Mouse (Mus musculus) retina, postnatal 1 day (tissue): ENCODE results near the gene Pctp.

ENCODE experiments used
- DNase-seq: peaks from one replicate; pipeline ENCODE4 v3.0.0-alpha.2; 2012

Gene Pctp

GRCm38 (mm10) chr11:90002231-90002986 is at the start of gene Pctp:
Gene Pctp, minus strand, starts transcription at chr11:90002894.
- DNase-seq, result peak; percentile 93

DNA sequence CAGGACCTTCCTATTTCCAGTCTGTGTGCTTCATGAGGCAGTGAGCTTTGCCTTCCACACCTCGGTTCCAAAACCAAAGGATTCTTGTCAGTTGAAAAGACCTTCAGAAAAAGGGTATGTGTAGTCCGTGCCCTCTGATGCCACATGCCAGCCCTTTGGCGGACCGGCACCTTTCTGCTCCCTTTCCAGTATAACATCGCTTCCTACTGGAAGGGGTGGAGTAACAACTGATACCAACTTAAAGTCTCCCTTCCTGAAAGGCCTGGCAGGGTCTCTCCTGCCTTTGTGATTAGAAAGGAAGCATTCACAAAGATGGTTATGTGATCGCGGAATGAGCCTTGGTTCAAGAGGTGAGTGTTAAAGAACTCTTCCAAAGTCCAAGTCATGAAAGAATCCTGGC is 47.3 kb upstream of the Pctp start:
- DNase-seq, result no peak

DNA sequence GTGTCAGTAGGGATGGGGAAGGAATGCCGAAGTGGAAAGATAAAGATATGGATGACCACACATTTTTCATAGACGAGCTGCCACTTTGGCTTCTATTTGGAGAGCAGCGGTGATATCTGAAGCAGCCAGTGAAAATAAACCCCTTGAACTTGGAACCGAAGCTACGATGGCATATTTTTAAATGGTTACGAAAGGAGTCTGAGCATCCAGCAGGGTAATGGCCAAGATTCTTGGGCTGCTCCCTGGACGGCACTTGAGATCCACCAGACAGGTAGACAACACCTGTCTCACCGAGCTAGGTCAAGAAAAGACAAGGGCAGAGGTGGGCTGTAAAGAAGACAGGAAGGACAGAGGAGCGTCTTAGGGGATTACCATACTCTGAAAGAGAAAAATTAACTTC is 44.6 kb upstream of the Pctp start:
- DNase-seq, result no peak

- DNase-seq, result no peak
Measured at GRCm38 (mm10) chr11:90046211-90046610, 43.5 kb upstream of the Pctp start.

GRCm38 (mm10) chr11:90044459-90044858 is 41.8 kb upstream of the Pctp start:
- no peak for DNase-seq

DNA sequence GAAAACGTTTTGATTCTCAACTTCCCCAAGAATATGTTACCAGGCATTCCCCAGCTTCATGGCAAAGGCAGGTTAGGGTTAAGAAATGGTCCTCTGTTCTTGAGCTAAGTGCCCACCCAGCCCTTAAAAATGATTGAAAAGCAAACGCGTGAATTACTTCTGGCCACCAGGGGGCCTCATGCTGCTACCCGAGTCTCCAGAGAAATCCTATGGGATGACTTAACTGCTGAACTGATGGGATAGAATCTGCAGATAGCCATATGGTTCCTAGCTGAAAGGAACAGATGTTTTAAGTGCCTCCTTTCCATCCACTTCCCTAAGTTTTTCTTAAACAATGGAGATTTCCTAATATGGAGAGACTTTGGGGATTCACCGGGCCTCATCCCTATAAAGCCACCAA is 35.3 kb upstream of the Pctp start:
- DNase-seq, result peak; percentile 51

DNA sequence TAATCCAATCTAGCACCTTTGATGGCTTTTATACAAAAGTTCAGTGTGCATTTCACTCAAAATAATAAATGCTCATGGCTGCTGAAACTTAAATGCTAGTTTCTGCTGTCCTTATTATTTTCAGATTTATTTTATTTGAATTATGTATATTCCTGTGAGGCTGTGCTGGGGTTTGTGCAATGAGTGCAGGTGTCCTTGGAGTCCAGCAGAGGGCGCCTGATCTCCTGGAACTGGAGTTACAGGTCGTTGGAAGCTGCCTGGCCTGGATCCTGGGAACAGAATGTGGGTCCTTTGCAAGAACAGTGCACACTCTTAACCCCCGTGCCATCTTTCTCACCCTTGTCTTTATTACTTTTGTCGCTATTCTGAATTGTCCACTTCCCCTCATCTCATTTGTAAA is 33.7 kb upstream of the Pctp start:
- DNase-seq, result no peak

DNA sequence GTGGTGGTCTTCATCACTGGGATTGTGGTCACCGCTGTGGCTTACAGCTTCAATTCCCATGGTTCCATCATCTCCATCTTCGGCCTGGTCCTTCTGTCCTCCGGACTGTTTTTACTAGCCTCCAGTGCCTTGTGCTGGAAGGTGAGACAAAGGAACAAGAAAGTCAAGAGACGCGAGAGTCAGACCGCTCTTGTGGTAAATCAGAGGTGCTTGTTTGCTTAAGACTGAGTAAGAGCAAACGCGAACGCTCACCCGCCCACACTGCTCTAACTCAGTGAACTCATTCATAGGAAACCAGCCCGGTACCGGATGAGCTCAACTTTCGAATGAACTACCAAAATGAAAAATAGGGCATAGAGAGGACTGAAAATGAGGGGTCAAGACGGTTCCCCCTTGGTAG is 32.8 kb upstream of the Pctp start:
- no peak for DNase-seq

DNA sequence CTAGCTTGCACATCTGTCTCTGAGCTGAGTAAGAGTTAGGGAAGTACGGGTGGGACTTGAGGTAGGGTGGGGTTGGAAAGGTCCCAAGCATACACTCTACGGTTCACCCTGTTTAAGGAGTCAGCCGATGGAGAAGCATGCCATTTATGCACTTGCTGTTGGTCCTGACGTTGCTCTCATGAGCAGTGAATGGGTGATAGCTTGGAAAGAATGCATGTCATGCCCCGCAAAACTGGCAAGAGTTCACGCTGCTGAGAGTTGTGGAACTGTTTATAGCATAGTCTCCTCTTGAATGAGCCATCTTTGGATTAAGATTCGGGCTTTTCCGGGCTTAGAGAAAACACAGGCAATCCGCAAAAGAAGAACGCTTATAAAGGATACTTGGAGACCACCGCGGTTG is 32.0 kb upstream of the Pctp start:
- DNase-seq, result no peak

DNA sequence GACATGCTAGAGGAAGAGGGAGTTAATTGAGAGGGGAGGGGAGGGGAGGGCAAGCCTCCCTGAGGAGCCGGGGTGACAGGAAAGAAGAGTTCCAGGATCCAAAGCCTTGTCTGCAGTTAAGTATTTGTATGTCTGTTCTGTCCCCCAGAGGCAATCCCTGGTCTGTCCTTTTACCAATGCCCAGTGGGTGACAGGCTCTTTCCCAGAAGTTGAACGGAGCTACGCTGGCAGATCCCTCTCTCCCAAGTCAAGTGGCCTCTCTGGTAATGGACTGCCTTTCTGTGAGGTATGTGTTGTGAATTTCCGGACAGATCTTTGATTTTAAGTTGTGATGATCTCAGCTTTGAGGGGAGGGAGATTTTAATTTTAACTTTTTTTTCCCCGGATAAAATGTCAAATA is 30.7 kb upstream of the Pctp start:
- DNase-seq, result no peak

GRCm38 (mm10) chr11:90032807-90033206 is 30.1 kb upstream of the Pctp start:
- DNase-seq, result no peak

- DNase-seq, result no peak
Measured at GRCm38 (mm10) chr11:90031076-90031475, 28.4 kb upstream of the Pctp start.

DNA sequence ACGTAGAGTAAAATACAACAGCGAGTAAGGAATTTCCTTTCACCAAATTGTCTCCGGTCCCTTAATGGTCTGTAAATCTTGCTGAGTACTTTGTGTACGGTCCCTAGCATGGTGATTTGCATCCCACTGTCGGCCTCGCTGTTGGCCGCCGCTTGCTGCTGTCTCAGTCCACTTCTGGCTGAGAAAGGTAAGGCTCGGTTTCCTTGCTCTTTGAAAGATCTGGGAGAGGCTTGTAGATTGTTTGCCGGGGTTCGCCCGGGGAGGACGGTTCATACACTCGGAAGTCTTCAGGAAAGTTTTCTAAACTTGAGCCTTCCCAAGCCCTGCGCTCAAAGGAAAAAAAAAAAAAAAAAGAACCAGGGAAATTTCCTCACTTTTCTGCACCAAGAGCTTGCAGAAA is 27.9 kb upstream of the Pctp start:
- DNase-seq, result peak; percentile 71

GRCm38 (mm10) chr11:90029841-90030398 is 27.2 kb upstream of the Pctp start, which contains the start of gene Tmem100:
Gene Tmem100, plus strand, starts transcription at chr11:90030348.
- no peak for DNase-seq

GRCm38 (mm10) chr11:90029354-90029753 is 26.7 kb upstream of the Pctp start:
- DNase-seq, result peak; percentile 29

GRCm38 (mm10) chr11:90028746-90029145 is 26.1 kb upstream of the Pctp start:
- DNase-seq, result no peak

DNA sequence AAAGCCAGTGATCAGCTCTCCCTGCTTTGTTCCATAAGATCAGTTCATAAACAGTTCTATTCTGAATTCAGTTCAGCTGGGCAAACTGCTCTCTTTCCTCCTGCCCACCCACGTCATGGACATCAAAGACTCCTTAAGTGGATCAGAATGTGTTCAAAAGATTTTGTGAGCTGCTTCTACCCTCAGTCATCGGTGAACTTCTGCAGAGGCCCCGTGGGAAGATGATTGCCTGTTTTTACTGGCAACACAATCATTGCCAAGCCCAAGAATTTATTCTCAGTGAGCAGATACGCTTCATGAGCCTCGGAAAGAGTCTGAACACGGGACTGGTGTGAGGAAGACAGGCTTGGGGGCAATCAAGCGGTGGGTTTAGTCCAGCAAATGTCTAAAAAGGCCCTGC is 24.5 kb upstream of the Pctp start:
- DNase-seq, result no peak

- no peak for DNase-seq
Measured at GRCm38 (mm10) chr11:90026802-90027174, 24.1 kb upstream of the Pctp start.

DNA sequence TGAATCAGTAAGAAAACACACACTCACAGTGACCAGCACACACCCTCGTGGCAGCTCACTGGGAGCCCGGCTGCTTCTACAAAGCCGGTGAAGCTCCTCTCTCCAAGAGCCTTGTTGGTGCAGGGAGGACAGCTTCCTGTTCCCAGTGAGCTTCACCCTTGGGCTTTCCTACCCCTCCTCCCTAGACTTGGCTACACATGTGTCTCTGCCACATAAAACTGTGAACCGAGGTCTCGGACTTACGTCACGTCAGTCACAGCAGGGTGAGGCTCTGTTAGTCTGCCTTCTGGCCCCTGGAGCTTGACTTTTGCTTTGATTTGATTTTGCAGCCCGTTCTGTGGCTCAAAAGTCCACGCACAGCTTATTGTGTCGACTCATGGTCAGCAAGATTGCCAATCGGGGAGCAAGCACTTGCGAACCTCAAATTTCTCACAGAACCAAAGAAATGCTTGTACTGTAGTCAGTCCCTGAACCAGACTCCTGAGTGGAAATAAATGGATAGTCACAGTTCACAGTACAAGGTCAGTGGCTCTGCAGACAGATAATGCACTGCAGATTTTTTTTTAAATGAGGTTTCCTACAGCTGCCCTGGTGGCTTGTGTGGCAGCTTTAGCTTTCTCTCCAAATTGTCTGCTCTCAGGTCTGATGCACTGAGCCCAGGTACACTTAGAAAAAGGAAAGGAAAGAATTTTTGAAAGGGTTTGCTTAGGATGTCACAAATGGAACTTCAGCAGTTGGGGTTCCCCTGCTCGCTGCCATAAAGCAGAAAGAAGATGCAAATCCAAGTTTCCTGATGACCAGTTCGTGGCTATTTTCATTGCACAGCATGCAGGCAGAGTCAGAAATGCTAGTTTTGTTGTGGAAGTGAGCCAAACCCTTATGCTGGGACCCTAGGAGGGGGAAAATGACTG is 23.5 kb upstream of the Pctp start:
- DNase-seq, result no peak

- peak; percentile 63 for DNase-seq
Measured at GRCm38 (mm10) chr11:90019161-90019560, 16.5 kb upstream of the Pctp start.

DNA sequence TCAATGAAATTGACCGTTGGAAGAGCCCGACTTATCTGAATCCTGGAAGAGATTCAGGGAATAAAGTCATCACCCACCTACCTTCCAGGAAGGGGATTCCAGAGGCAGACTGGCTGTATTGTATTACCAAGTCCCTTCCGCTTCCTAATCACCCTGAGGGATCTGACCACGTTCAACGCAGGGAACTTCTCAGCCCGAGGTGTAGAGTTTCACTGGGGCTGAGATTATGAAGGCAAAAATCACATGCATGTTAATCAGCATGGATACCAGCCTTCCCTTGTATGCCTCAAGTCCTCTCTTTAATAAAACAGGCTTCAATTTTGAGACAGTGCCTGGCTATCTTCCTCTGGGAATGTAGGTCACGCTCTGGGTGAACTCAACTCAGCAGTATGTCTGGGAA is 12.6 kb upstream of the Pctp start:
- no peak for DNase-seq

DNA sequence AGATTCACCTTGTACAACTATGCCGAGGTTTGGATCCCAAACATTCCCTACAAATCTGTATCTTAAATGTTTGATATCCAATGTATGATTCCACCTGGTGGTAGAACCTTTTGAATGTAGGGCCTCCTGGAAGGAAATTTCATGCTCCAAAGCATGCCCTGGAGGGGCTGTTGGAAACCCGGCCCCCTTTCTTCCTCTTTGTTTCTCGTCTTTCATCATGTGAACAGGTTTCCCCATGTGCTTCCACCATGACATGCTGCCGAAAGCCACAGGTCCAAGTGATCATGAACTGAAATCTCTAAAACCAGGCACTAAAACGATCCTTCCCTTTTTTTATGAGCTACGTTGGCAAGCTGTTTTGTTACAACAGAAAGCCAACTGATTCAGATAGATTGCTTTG is 11.0 kb upstream of the Pctp start:
- no peak for DNase-seq

- DNase-seq, result no peak
Measured at GRCm38 (mm10) chr11:90007791-90008531, 5.3 kb upstream of the Pctp start.
